Mouse (Mus musculus) neural tube, embryonic 11.5 days (tissue): ENCODE measurements around the gene Lgals4. TPM values are rescaled to one million over a fixed set of nuclear protein-coding genes. Genes with fewer than 3 reads are reported as not detected.

Experiments used
- ATAC-seq: fragments of 200-750 bp; cut with Nextera tagmentation; 2 replicates; pipeline ENCODE4 v1.8.0; 2017; ENCODE audit warnings: moderate number of reproducible peaks, mild to moderate bottlenecking, moderate TSS enrichment, moderate library complexity; ENCODE audit not compliant: insufficient read depth, low FRiP score, low TSS enrichment
- DNase-seq: peaks from one replicate; pipeline ENCODE4 v3.0.0-alpha.2; 2015; ENCODE audit warnings: low spot score
- H3K27ac ChIP-seq: fragments of 300-500 bp; sonication (generic); 2 replicates; pipeline ENCODE4 v1.5.1; 2014; ENCODE audit warnings: low read depth, mild to moderate bottlenecking, low read length
- H3K27me3 ChIP-seq: fragments of 300-500 bp; sonication (generic); 2 replicates; pipeline ENCODE4 v1.6.1; 2014; ENCODE audit warnings: mild to moderate bottlenecking, low read length, mixed read lengths; ENCODE audit not compliant: control insufficient read depth, insufficient read depth
- H3K36me3 ChIP-seq: fragments of 300-500 bp; sonication (generic); 2 replicates; pipeline ENCODE4 v1.6.1; 2014; ENCODE audit warnings: mild to moderate bottlenecking, low read length, moderate library complexity, mixed read lengths; ENCODE audit not compliant: control insufficient read depth, insufficient read depth
- H3K4me1 ChIP-seq: fragments of 300-500 bp; sonication (generic); 2 replicates; pipeline ENCODE4 v1.6.1; 2014; ENCODE audit warnings: low read length, mixed read lengths; ENCODE audit not compliant: control insufficient read depth, insufficient read depth
- H3K4me2 ChIP-seq: fragments of 300-500 bp; sonication (generic); 2 replicates; pipeline ENCODE4 v1.6.1; 2014; ENCODE audit warnings: low read depth, mild to moderate bottlenecking, moderate library complexity
- H3K4me3 ChIP-seq: fragments of 300-500 bp; sonication (generic); 2 replicates; pipeline ENCODE4 v1.5.1; 2014; ENCODE audit warnings: low read depth, low read length
- H3K9ac ChIP-seq: fragments of 300-500 bp; sonication (generic); 2 replicates; pipeline ENCODE4 v1.6.1; 2014; ENCODE audit warnings: mild to moderate bottlenecking, low read length
- H3K9me3 ChIP-seq: fragments of 300-500 bp; sonication (generic); 2 replicates; pipeline ENCODE4 v1.6.1; 2016; ENCODE audit warnings: low read length; ENCODE audit not compliant: control insufficient read depth
- WGBS: fragments of 180-500 bp; shearing (Covaris S2); extraction: QIAGEN DNeasy Blood & Tissue Kit; methylation state at CpG from one replicate; pipeline ENCODE4 v1.1.7; 2014; 5-methylcytosine and 5-hydroxymethylcytosine counted together
- polyA plus RNA-seq: library from polyadenylated mRNA; unstranded; fragments of >200 nt; fragmentation: Nextera tagmentation; extraction: Ambion mirVana; gene quantifications from 2 replicates; pipeline ENCODE4 v1.2.1, GENCODE M21; 2014

Gene Lgals4
- 1.5 and 1.8 TPM in 2 replicates for polyA plus RNA-seq

DNA sequence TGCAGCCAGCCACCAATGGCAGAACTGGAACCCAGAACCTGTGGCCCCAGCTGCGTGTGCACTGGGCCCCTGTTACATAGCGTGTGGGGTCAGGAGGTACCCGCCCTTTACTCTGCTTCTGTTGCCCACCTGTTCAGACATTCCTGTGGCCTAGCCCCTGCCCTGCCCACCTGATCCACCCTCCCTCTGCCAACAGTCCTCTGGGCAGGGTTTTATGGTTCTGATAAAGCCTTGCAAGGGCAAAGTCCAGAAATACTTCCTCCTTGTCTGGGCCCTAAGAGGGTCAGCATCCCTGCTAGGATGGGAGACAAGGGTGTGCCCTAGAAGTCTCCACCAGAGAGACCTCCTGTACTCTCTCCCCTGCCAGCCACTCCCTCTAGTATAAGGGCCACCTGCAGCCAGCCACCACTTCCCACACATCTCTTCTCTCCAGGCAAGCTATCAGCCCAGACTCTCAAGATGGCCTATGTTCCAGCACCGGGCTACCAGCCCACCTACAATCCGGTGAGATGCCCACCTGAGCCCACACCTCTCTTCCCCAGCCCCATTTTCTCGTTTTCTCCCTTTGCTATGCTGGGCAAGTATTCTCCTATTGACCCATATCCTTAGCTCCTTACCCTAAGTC is at the start of gene Lgals4:
Lgals4 (plus strand) TSS at position 132 of the 625 bp plus-strand sequence.
- ATAC-seq (no peak), DNase-seq (no peak)
- Histone ChIP-seq H3K4me2 (no peak within 1 kb of the TSS), H3K4me1 (no peaks in the 10 kb centered on the region), H3K9me3 (no peaks in the 10 kb centered on the region), H3K4me3 (no peak within 1 kb of the TSS), H3K27ac (no peak within 1 kb of the TSS), H3K9ac (no peak within 1 kb of the TSS), H3K36me3 (no peaks in the 10 kb centered on the region; the same call in 1 of the 2 replicates), H3K27me3 (no peaks in the 10 kb centered on the region)
- WGBS: 86% methylated on average over 6 of the region's 6 CpGs

DNA sequence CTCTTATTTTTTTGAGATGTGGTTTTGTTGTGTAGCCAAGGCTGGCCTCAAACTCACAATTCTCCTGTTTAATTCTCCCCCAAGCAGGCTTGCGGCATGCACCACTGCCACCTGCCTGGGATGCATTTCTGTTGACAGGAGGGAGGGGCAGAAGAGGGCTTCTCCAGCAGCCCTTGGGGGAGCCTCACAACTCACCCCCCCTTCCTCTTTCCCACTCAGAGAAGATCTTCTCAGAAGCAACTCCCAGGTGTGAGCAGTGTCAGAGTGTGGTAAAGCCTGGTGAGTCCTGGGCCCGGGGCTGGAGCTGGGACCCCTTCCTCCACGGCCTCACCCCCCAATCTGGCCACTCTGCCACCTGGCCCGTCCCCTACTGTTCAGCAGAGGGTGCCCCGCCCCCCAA is 48.5 kb upstream of the Lgals4 start:
- H3K27ac ChIP-seq: no peak overlapping the region

DNA sequence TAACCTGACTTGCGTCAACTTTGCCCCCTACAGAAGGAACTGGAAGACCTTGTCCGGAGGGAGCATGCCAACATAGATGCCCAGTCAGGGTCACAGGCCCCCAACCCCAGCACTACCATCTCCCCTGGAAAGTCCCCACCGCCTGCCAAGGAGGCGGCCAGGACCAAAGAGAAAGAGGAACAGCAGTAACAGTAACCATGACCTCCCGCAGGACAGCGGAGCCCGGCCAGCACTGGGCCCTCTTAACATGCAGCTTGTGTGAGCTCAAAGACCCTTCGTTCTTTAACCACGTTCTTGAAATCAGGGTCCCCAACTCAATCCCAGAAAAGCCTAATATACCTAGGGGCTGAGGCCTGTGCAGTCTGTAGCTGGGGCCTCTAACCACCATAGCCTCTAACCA is 45.8 kb upstream of the Lgals4 start:
- no peaks in the 10 kb centered on the region for H3K9me3 ChIP-seq
- ATAC-seq (no peak), DNase-seq (no peak)
- H3K27ac ChIP-seq: no peak overlapping the region
- H3K4me1 ChIP-seq: no peaks in the 10 kb centered on the region
- no peak overlapping the region for H3K4me3 ChIP-seq
- H3K9ac ChIP-seq: no peak overlapping the region
- H3K36me3 ChIP-seq: peaks cover 2% of the 10 kb centered on the region; the same call in 1 of the 2 replicates
- no peak overlapping the region for H3K4me2 ChIP-seq
- no peaks in the 10 kb centered on the region for H3K27me3 ChIP-seq
- 95% methylated on average over 9 of the region's 9 CpGs for WGBS

More for the DNA sequence above, 48.5 kb upstream of the Lgals4 start:
- Histone ChIP-seq H3K27me3 (no peaks in the 10 kb centered on the region), H3K36me3 (peaks cover 2% of the 10 kb centered on the region; the same call in 1 of the 2 replicates), H3K9me3 (no peaks in the 10 kb centered on the region), H3K9ac (no peak overlapping the region), H3K4me1 (no peaks in the 10 kb centered on the region), H3K4me2 (no peak overlapping the region), H3K4me3 (no peak overlapping the region)
- ATAC-seq (no peak), DNase-seq (no peak)
- WGBS: 68% methylated on average over 5 of the region's 5 CpGs

DNA sequence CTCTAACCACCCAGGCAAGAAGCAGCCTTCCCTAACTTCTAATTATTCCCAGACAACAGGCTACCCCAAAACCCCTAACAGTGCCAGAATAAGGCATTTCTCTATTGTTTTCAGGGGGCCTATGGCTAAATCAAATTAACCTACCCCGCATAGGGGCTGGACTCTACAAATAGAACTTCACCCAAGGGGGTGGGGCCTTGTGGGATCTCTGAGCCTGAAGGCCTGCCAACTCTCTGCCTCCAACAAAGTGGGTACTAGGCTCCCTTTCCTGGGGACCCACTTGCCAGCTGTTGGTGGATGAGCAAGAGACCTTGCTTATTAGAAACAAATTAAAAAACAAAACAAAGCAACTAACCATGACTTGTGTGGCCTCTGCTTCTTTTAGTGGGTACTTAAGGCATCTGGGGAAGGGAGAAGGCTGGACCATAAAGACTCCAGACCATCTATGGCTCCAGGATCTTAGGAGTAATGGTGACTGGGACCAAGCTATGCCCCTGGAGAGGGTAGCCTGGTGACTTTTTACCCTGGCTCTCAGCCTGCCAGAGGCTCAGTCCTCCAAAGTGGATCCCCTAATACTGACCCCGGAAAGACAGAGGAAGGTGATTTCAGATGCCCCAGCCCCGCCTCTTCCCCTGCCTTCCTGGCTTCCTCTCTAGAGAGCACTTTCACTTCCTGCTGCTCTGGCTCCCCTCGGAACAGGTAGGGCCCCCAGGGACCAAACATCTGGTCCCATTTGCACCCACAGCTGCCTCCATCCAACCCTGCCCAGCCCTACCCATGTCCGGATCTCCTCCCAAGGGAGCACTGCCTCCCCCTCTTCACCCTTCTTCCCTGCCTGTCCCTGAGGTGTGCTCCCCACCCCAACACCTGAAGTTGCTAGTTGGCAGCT is 45.1 kb upstream of the Lgals4 start, which contains the start of gene Rinl:
Rinl (plus strand) TSS at position 663 of the 889 bp plus-strand sequence.
- no peak within 1 kb of the TSS for H3K4me3 ChIP-seq
- ATAC-seq: no peak
- H3K9ac ChIP-seq: no peak within 1 kb of the TSS
- 69% methylated on average over 5 of the region's 5 CpGs for WGBS
- H3K27me3 ChIP-seq: no peaks in the 10 kb centered on the region
- no peak within 1 kb of the TSS for H3K4me2 ChIP-seq
- no peaks in the 10 kb centered on the region for H3K4me1 ChIP-seq
- DNase-seq: no peak
- peaks cover 2% of the 10 kb centered on the region; the same call in 1 of the 2 replicates for H3K36me3 ChIP-seq
- H3K27ac ChIP-seq: no peak within 1 kb of the TSS
- H3K9me3 ChIP-seq: no peaks in the 10 kb centered on the region

DNA sequence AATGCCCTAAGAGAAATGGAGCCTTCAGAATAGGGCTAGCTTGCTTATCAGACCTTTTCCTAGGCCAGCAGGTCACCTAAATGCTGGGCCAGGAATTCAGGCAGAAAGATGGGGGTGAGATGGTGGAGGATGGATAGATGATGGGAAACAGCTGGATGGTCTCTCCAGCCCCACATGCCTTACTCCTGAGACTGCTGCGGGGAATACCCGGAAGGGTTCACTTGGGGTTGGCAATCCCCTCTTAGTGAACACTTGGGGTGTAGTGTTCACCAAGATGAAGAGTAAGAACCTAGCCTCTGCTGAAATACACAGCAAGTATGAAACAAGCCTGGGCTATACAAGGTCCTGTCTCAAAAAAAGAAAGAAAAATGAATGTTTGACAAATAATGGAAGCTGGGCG is 44.4 kb upstream of the Lgals4 start:
- Histone ChIP-seq H3K27me3 (no peaks in the 10 kb centered on the region), H3K4me3 (no peak overlapping the region), H3K36me3 (no peaks in the 10 kb centered on the region), H3K4me1 (no peaks in the 10 kb centered on the region), H3K4me2 (no peak overlapping the region), H3K9me3 (no peaks in the 10 kb centered on the region), H3K9ac (no peak overlapping the region), H3K27ac (no peak overlapping the region)
- no peak for DNase-seq
- ATAC-seq: no peak
- 70% methylated on average over 3 of the region's 3 CpGs for WGBS

DNA sequence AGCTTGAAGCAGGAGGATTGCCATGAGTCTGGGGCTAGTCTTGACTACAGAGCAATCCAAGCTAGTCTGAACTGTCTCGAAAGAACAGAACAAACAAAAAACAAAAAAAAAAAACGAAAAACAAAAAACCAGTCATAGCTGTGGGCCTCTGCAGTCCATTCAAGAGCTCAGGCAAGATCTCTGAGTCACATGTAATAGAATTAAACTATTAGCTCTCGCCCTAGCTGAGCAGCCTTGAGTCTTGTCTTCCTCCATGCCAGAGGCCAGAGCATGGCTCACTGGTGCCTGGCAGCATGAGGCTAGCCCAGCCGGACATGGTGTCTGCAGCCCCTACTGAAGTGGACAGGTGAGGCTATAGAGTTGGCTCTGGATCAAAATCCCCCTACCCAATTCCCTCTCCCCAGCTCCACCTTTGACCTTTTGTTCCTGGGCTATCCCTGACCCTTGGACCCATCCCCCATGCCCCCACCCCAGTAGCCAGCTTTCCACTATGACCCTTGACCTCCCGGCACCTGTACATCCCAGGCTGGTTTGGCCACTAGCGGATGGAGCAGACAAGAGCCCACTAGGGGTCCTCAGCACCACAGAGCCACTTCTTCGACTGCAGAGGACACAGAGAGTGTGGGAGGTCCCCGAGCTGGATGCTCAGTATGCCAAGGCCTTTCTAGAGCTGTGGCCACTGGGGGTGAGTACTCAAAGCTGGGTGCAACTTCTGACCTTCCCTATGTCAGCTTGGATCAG is 43.4 kb upstream of the Lgals4 start:
- 53% methylated on average over 8 of the region's 8 CpGs for WGBS

DNA sequence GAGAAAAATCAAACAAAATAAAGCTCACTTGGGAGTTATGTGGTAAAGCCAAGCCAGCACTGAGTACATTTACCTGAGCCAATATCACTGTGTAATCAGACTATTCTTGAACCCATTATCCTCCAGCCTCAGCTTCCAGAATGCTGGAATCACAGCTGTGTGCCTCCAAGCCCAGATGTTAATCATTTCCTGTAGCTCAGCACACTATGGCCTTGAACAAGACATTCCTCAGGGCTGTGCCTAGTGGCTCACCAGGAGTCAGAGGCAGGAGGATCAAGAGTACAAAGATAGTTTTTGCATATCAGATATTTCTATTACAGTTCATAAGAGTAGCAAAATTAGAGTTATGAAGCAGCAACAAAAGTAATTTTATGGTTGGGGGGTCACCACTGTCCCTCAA is 41.9 kb upstream of the Lgals4 start:
- Histone ChIP-seq H3K9ac (no peak overlapping the region), H3K4me2 (no peak overlapping the region), H3K27me3 (no peaks in the 10 kb centered on the region), H3K9me3 (no peaks in the 10 kb centered on the region), H3K27ac (no peak overlapping the region), H3K36me3 (no peaks in the 10 kb centered on the region), H3K4me3 (no peak overlapping the region), H3K4me1 (no peaks in the 10 kb centered on the region)
- no peak for ATAC-seq
- DNase-seq: no peak

More for the DNA sequence above, 43.4 kb upstream of the Lgals4 start:
- Histone ChIP-seq H3K4me2 (no peak overlapping the region), H3K4me3 (no peak overlapping the region), H3K4me1 (no peaks in the 10 kb centered on the region), H3K27me3 (no peaks in the 10 kb centered on the region), H3K36me3 (no peaks in the 10 kb centered on the region), H3K9ac (no peak overlapping the region), H3K9me3 (no peaks in the 10 kb centered on the region), H3K27ac (no peak overlapping the region)
- no peak for DNase-seq
- ATAC-seq: no peak

DNA sequence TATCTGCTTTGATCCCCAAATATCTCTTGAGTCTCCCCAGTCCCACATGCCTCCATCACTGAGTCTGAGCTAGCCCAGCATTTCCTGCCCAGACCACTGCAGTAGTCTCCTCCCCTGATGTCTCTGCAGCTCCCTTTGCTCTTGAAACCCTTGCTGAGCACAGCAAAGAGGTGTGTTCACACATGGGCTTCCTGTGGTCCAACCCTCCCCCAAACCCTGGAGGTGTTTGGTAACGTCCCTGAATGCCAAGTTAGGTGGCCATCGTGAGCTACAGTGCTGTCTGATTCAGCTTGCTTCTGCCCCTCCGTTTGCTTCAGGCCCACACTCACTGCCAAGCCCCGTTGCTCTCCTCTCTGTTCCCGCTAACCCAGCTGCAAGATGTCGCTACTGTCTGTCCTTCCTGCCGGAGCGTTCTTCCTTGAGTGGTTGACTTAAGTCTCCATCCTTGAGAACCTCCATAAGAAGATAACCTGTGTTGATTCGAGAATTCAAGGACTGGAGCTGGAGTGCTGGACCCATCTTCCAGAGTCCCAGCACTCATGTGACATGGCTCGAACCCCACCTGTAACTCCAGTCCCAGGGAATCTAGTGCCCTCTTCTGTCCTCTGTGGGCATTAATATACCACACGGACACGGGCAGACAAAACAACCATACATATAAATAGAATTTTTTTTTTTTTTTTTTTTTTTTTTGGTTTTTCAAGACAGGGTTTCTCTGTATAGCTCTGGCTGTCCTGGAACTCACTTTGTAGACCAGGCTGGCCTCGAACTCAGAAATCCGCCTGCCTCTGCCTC is 41.1 kb upstream of the Lgals4 start:
- no peaks in the 10 kb centered on the region for H3K27me3 ChIP-seq
- no peak for ATAC-seq
- no peak overlapping the region for H3K9ac ChIP-seq
- no peak overlapping the region for H3K4me2 ChIP-seq
- DNase-seq: no peak
- H3K4me3 ChIP-seq: no peak overlapping the region
- H3K9me3 ChIP-seq: no peaks in the 10 kb centered on the region
- no peaks in the 10 kb centered on the region for H3K4me1 ChIP-seq
- no peaks in the 10 kb centered on the region for H3K36me3 ChIP-seq
- WGBS: 82% methylated on average over 12 of the region's 14 CpGs
- H3K27ac ChIP-seq: no peak overlapping the region
